Mouse (Mus musculus): ENCODE results near the gene Nfkbib.

DNA sequence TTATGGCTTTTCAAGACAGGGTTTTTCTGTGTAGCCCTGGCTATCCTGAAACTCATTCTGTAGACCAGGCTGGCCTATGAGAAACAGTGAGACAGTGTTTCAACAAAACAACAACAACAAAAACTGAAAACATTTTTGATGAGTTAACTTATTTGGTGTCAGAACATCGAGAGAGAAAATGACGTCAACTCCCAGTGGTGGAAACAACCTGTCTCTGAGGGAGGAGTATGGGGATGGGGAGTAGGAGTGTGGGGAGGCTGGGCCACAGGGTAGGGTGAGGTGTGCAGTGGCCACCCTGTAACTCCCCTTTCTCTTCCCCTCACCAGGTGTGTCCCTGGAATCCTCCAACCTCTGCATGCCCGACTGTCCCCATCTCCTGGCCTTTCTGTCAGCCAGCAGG is 27.2 kb upstream of the Nfkbib start:
- TF ChIP-seq CTCF (IDR thresholded peaks at IDR 0.05; ENCODE audit: insufficient read depth, low read depth, low read length) = no peak
- TF ChIP-seq POLR2A (IDR thresholded peaks at IDR 0.05; ENCODE audit: insufficient read depth, low read depth, low read length) = no peak

Data from olfactory bulb, adult 2 months (tissue).